Mouse (Mus musculus): ENCODE data around the gene Nckap5. TPM values are rescaled to one million over a fixed set of nuclear protein-coding genes. Genes with fewer than 3 reads are reported as not detected.

The Nckap5 gene
- total and polyA plus RNA-seq, 3 experiments = not detected

GRCm38 (mm10) chr1:126822246-126822645, 8.4 kb downstream of the Nckap5 start:
- H3K9me3 ChIP-seq (replicated peaks; ENCODE audit: insufficient read depth, low read length) = no peaks in the 10 kb centered on the region
- no peaks in the 10 kb centered on the region for H3K79me2 ChIP-seq (ENCODE audit: control insufficient read depth, insufficient read depth, low read length, poor library complexity)

GRCm38 (mm10) chr1:126817381-126818034, 13.1 kb downstream of the Nckap5 start:
- H3K27me3 ChIP-seq (ENCODE audit: control insufficient read depth in 1 of 2, insufficient read depth in 2 of 2, low read length in 2 of 2) = no peaks in the 10 kb centered on the region
- no peaks in the 10 kb centered on the region for H3K79me2 ChIP-seq (ENCODE audit: control insufficient read depth, insufficient read depth, low read length, poor library complexity)
- H3K9me3 ChIP-seq (replicated peaks; ENCODE audit: insufficient read depth, low read length) = no peaks in the 10 kb centered on the region
- no peaks in the 10 kb centered on the region for H3K36me3 ChIP-seq (ENCODE audit: control insufficient read depth in 1 of 2, insufficient read depth in 2 of 2, low read length in 2 of 2)
- H3K27ac ChIP-seq (ENCODE audit: control insufficient read depth, low read depth, low read length) = no peak overlapping the region
- no peak overlapping the region for H3K9ac ChIP-seq (ENCODE audit: control insufficient read depth, low read depth, low read length, poor library complexity, severe bottlenecking)
- DNase-seq (ENCODE audit: low read depth, low spot score) = no peak
- H3K4me3 ChIP-seq (ENCODE audit: control insufficient read depth in 1 of 2, insufficient read depth in 1 of 2, low read depth in 2 of 2, low read length in 2 of 2) = no peak overlapping the region
- no peaks in the 10 kb centered on the region for H3K4me1 ChIP-seq (ENCODE audit: control insufficient read depth in 1 of 2, insufficient read depth in 2 of 2, low read length in 2 of 2)
- no peak for TF ChIP-seq MAFK (IDR thresholded peaks at IDR 0.05; ENCODE audit: borderline replicate concordance, low read depth, low read length)
- TF ChIP-seq MEF2A (IDR thresholded peaks at IDR 0.05; ENCODE audit: extremely low read depth, insufficient replicate concordance, low read depth, low read length, poor library complexity, severe bottlenecking) = no peak
- no peak for TF ChIP-seq ETS1 (IDR thresholded peaks at IDR 0.05; ENCODE audit: low read depth, low read length)
- no peak for TF ChIP-seq POLR2AphosphoS2 (IDR thresholded peaks at IDR 0.05; ENCODE audit: low read length)
- TF ChIP-seq KAT2A (conservative IDR thresholded peaks at IDR 0.05; ENCODE audit: low read depth, low read length) = no peak
- TF ChIP-seq RCOR1 (IDR thresholded peaks at IDR 0.05; ENCODE audit: low read depth, low read length) = no peak
- TF ChIP-seq ZMIZ1 (IDR thresholded peaks at IDR 0.05; ENCODE audit: low read depth, low read length) = no peak
- TF ChIP-seq CHD2 (IDR thresholded peaks at IDR 0.05; ENCODE audit: low read length) = no peak
- TF ChIP-seq MYC (IDR thresholded peaks at IDR 0.05; ENCODE audit: low read depth, low read length) = no peak
- no peak for TF ChIP-seq POLR2A (IDR thresholded peaks at IDR 0.05; ENCODE audit: control insufficient read depth in 1 of 2, insufficient read depth in 1 of 2, low read depth in 1 of 2, low read length in 2 of 2, poor library complexity in 1 of 2)
- no peak for TF ChIP-seq UBTF (IDR thresholded peaks at IDR 0.05; ENCODE audit: borderline replicate concordance, insufficient read depth, low read depth, low read length)
- no peak for TF ChIP-seq TAL1 (IDR thresholded peaks at IDR 0.05; ENCODE audit: low read length)

More at GRCm38 (mm10) chr1:126822246-126822645, 8.4 kb downstream of the Nckap5 start:
- H3K4me1 ChIP-seq (ENCODE audit: control insufficient read depth in 1 of 2, insufficient read depth in 2 of 2, low read length in 2 of 2) = no peaks in the 10 kb centered on the region
- no peaks in the 10 kb centered on the region for H3K27me3 ChIP-seq (ENCODE audit: control insufficient read depth in 1 of 2, insufficient read depth in 2 of 2, low read length in 2 of 2)
- no peak overlapping the region for H3K4me3 ChIP-seq (ENCODE audit: control insufficient read depth in 1 of 2, insufficient read depth in 1 of 2, low read depth in 2 of 2, low read length in 2 of 2)
- no peak overlapping the region for H3K27ac ChIP-seq (ENCODE audit: control insufficient read depth, low read depth, low read length)
- no peaks in the 10 kb centered on the region for H3K36me3 ChIP-seq (ENCODE audit: control insufficient read depth in 1 of 2, insufficient read depth in 2 of 2, low read length in 2 of 2)
- H3K9ac ChIP-seq (ENCODE audit: control insufficient read depth, low read depth, low read length, poor library complexity, severe bottlenecking) = no peak overlapping the region
- no peak for DNase-seq (ENCODE audit: low read depth, low spot score)
- TF ChIP-seq CTCF (IDR thresholded peaks at IDR 0.05 in 2 of 3, conservative IDR thresholded peaks at IDR 0.05 in 1 of 3; ENCODE audit: control insufficient read depth in 1 of 3, insufficient read depth in 1 of 3, low read depth in 2 of 3, low read length in 3 of 3, poor library complexity in 1 of 3, severe bottlenecking in 1 of 3) = no peak
- TF ChIP-seq ELF1 (IDR thresholded peaks at IDR 0.05; ENCODE audit: low read depth, low read length) = no peak
- no peak for TF ChIP-seq TCF12 (IDR thresholded peaks at IDR 0.05; ENCODE audit: low read depth, low read length)

Measured in MEL (cell line).